Mouse (Mus musculus): ENCODE results near the gene Fn3k.

DNA sequence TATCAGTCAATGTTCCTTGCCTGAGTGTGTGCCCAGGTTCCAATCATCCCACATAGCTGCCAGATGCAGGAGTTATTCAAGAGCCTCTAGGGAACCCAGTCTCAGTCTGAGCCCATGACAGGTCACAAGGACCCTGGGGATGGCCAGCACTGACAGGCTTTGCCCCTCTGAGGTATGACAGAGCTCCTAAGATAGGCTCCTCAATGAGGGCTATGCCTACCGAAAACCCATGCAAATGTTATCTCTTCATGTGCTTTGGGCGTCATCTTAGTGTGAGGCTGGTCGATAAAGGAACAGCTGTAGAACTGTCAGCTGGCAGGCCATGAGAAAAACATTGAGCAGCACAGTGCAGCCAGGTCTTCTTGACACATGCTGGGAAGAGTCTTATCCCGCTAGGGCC lies 1.3 kb upstream of the Fn3k start:
- no peak for TF ChIP-seq CTCF (IDR thresholded peaks at IDR 0.05; ENCODE audit: low read depth, low read length)
- TF ChIP-seq POLR2A (IDR thresholded peaks at IDR 0.05; ENCODE audit: extremely low read depth, insufficient read depth, low read length) = no peak
